Mouse (Mus musculus): Measurements from ENCODE around the gene Nus1. TPM values are rescaled to one million over a fixed set of nuclear protein-coding genes. Genes with fewer than 3 reads are reported as not detected.
A peak's percentile ranks its signal among the peaks of the same experiment; 100 is the strongest.

The Nus1 gene
- polyA plus RNA-seq, 1 experiment from 2014 or later: 9.0 TPM

DNA sequence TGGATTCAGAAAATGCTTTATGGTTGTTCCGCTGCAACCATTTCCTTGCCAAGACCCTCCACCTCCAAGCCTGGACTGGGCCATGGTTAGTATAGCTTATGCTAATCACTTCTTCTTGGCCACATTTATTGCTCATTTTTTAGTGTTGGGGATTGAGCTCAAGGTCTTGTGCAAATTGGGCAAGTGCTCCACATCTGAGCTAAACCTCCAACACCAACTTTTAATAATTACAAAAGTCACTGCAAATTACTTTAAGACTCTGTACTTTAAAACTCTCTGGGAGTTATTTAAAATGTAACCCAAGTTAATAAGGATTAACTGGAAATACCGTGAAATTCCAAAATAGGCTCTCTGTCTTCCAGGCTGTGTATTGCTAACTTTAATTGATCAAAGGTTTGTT lies 9.8 kb upstream of the Nus1 start:
- H3K4me2 ChIP-seq (replicated peaks; ENCODE audit: low read depth, low read length): no peak overlapping the region
- no peaks in the 10 kb centered on the region for H3K4me1 ChIP-seq (ENCODE audit: insufficient read depth, low read depth, low read length)
- H3K9me3 ChIP-seq (ENCODE audit: low read length): no peaks in the 10 kb centered on the region
- no peaks in the 10 kb centered on the region for H3K27me3 ChIP-seq (replicated peaks; ENCODE audit: insufficient read depth, low read length)
- ATAC-seq (no peak), DNase-seq (ENCODE audit: low spot score) (no peak)
- no peak overlapping the region for H3K27ac ChIP-seq (ENCODE audit: low read length)
- H3K36me3 ChIP-seq (ENCODE audit: insufficient read depth, low read length): no peaks in the 10 kb centered on the region
- H3K4me3 ChIP-seq (ENCODE audit: low read depth, low read length): no peak overlapping the region
- TF ChIP-seq CTCF (IDR thresholded peaks at IDR 0.05): no peak
- no peak overlapping the region for H3K9ac ChIP-seq (replicated peaks; ENCODE audit: low read depth)
- 93% methylated on average over 2 of the region's 2 CpGs for WGBS

DNA sequence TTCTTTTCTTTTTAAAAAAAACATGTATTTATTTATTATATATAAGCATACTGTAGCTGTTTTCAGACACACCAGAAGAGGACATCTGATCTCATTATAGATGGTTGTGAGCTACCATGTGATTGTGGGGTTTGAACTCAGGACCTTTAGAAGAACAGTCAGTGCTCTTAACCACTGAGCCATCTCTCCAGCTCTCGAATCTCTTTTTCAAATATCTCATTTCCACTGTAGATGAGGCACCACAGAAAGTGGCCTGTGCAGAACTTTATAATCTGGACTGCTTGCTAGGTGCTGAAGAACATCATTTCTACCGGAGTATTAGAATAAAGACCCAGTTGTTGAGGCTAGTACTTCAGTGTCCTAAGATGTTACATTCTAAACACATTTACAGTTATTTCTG lies 2.3 kb upstream of the Nus1 start:
- DNase-seq (ENCODE audit: low spot score): no peak
- TF ChIP-seq EP300 (IDR thresholded peaks at IDR 0.05) (no peak), CTCF (IDR thresholded peaks at IDR 0.05) (no peak)
- Histone ChIP-seq H3K27me3 (replicated peaks; ENCODE audit: insufficient read depth, low read length) (no peaks in the 10 kb centered on the region), H3K4me2 (replicated peaks; ENCODE audit: low read depth, low read length) (no peak overlapping the region), H3K36me3 (ENCODE audit: insufficient read depth, low read length) (no peaks in the 10 kb centered on the region), H3K4me1 (ENCODE audit: insufficient read depth, low read depth, low read length) (peaks cover 3% of the 10 kb centered on the region; the same call in 1 of the 2 replicates), H3K9ac (replicated peaks; ENCODE audit: low read depth) (no peak overlapping the region), H3K9me3 (ENCODE audit: low read length) (no peaks in the 10 kb centered on the region), H3K27ac (ENCODE audit: low read length) (no peak overlapping the region), H3K4me3 (ENCODE audit: low read depth, low read length) (no peak overlapping the region)
- no peak for ATAC-seq
- WGBS: 85% methylated on average over 2 of the region's 2 CpGs

DNA sequence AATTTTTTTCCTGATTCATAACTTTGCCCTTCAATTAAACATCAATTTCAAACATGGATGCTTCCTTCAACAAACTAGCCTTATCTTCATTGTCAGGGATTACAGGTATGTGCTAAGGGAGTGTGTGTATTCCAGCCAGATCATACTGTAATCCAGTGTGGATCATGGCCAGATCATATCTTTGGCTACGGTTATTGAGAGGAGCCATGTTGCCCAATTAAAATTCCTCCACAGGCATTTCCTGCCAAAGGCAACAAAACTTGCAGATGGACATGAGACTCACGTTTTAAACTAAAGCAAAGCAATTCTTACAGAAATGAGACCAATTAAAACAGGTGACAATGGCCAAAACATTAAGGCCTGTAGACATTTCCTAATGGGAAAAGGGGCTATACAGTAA lies 889 bp upstream of the Nus1 start:
- Histone ChIP-seq H3K4me3 (ENCODE audit: low read depth, low read length) (peak overlapping the region; percentile 94; the same call in 1 of the 2 replicates), H3K27me3 (replicated peaks; ENCODE audit: insufficient read depth, low read length) (no peaks in the 10 kb centered on the region), H3K4me2 (replicated peaks; ENCODE audit: low read depth, low read length) (peak overlapping the region; percentile 68), H3K9me3 (ENCODE audit: low read length) (no peaks in the 10 kb centered on the region), H3K9ac (replicated peaks; ENCODE audit: low read depth) (0 out of 2 replicates have a peak overlapping the region, but pooled peaks have one; percentile 12), H3K36me3 (ENCODE audit: insufficient read depth, low read length) (no peaks in the 10 kb centered on the region), H3K27ac (ENCODE audit: low read length) (peak overlapping the region; percentile 57; the same call in 1 of the 2 replicates), H3K4me1 (ENCODE audit: insufficient read depth, low read depth, low read length) (peaks cover 6% of the 10 kb centered on the region; the same call in 1 of the 2 replicates)
- ATAC-seq: no peak
- no peak for TF ChIP-seq CTCF (IDR thresholded peaks at IDR 0.05)
- TF ChIP-seq EP300 (IDR thresholded peaks at IDR 0.05): no peak
- 16% methylated on average over 2 of the region's 2 CpGs for WGBS
- peak; percentile 23 for DNase-seq (ENCODE audit: low spot score)

DNA sequence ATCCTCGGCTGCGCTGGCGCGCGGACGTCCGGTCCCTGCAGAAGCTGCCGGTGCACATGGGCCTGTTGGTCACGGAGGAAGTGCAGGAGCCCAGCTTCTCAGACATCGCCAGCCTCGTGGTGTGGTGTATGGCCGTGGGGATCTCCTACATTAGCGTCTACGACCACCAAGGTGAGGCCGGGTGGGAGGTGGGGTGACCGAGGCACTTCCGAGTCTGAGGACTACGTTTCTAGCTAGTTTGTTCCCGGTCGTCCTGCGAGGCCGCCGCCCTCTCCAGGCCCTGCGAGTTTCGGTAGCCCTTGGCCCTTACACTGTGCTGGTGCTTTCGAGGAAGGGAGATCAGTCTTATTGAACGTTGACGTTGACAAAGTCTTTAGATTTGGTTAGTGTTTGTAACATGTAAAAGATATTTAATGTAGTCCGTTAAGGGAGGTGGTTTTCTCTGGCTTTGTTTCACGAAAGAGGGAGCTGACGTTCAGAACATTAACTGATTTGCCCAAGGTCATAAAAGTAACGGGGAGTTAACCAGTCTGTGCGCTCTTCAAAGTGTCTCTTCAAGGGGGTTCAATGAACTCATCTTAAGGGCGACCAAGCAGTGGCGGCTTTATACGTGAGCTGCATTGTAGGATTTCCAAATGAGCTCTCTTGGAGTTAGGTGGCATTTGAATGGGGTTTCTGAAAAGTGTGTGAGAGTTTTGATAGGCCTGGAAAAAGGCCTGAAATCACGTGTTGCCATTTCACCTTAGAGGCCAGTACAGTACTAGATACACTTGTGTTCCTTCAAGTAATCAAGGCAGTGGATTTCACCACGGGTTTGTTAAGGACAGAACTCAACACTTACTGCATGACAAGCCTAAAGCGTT lies 882 bp downstream of the Nus1 start:
- no peaks in the 10 kb centered on the region for H3K27me3 ChIP-seq (replicated peaks; ENCODE audit: insufficient read depth, low read length)
- H3K4me3 ChIP-seq (ENCODE audit: low read depth, low read length): peak overlapping the region; percentile 94
- H3K9ac ChIP-seq (replicated peaks; ENCODE audit: low read depth): peak overlapping the region; percentile 87
- peak overlapping the region; percentile 74 for H3K4me2 ChIP-seq (replicated peaks; ENCODE audit: low read depth, low read length)
- no peaks in the 10 kb centered on the region for H3K36me3 ChIP-seq (ENCODE audit: insufficient read depth, low read length)
- WGBS: under 1% methylated on average over 39 of the region's 39 CpGs
- TF ChIP-seq CTCF (IDR thresholded peaks at IDR 0.05) (no peak), EP300 (IDR thresholded peaks at IDR 0.05) (no peak)
- H3K4me1 ChIP-seq (ENCODE audit: insufficient read depth, low read depth, low read length): peaks cover 6% of the 10 kb centered on the region; the same call in 1 of the 2 replicates
- DNase-seq (ENCODE audit: low spot score) (peak; percentile 21), ATAC-seq (peak; percentile 20)
- H3K27ac ChIP-seq (ENCODE audit: low read length): peak overlapping the region; percentile 96
- no peaks in the 10 kb centered on the region for H3K9me3 ChIP-seq (ENCODE audit: low read length)

DNA sequence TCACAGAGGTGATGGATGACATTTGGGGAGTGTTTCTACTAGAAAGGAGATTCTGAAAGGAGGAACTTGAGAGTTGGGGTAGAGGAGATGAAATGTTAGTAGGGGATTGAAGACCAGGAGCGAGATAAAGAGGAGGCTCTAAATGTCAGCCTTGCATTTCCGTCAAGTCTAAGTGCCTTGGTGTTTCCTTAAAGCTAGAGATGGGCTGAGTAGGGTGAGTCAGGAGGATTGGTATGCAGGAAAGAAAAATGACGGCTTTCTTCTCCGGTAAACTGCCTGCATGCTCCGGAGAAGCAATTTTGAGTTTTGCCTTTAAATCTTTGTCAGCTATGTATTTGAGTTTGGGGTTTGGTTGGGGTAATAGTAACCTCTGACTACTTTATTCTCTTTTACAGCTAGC lies 1.6 kb downstream of the Nus1 start:
- H3K9me3 ChIP-seq (ENCODE audit: low read length): no peaks in the 10 kb centered on the region
- no peaks in the 10 kb centered on the region for H3K36me3 ChIP-seq (ENCODE audit: insufficient read depth, low read length)
- peak overlapping the region; percentile 96 for H3K27ac ChIP-seq (ENCODE audit: low read length)
- DNase-seq (ENCODE audit: low spot score) (peak; percentile 50), ATAC-seq (no peak)
- no peaks in the 10 kb centered on the region for H3K27me3 ChIP-seq (replicated peaks; ENCODE audit: insufficient read depth, low read length)
- 19% methylated on average over 5 of the region's 5 CpGs for WGBS
- TF ChIP-seq CTCF (IDR thresholded peaks at IDR 0.05) (no peak), EP300 (IDR thresholded peaks at IDR 0.05) (no peak)
- peak overlapping the region; percentile 87 for H3K9ac ChIP-seq (replicated peaks; ENCODE audit: low read depth)
- H3K4me3 ChIP-seq (ENCODE audit: low read depth, low read length): peak overlapping the region; percentile 94
- H3K4me1 ChIP-seq (ENCODE audit: insufficient read depth, low read depth, low read length): peaks cover 6% of the 10 kb centered on the region; the same call in 1 of the 2 replicates
- H3K4me2 ChIP-seq (replicated peaks; ENCODE audit: low read depth, low read length): peak overlapping the region; percentile 74

DNA sequence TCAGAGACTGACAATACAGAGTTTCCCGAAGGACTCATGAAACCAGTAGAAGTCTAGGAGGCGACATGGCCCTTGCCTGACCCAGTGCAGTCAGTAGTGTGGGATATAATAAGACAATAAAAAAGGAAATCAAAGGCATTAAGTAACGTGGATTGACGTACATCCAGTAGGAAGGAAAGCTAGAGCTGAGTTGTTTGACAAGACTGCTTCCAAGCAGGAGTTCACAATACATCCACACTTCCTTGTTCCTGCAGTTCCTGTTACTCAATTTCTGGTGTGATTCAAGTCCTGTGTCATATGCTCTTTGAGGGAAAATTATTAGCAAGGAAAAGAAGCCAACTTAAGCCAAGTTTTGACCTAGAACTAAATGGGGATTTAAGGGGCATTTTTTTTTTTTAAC lies 2.1 kb downstream of the Nus1 start:
- peak; percentile 84 for TF ChIP-seq EP300 (IDR thresholded peaks at IDR 0.05)
- TF ChIP-seq CTCF (IDR thresholded peaks at IDR 0.05): no peak
- no peaks in the 10 kb centered on the region for H3K27me3 ChIP-seq (replicated peaks; ENCODE audit: insufficient read depth, low read length)
- WGBS: 47% methylated on average over 4 of the region's 4 CpGs
- no peaks in the 10 kb centered on the region for H3K36me3 ChIP-seq (ENCODE audit: insufficient read depth, low read length)
- H3K4me3 ChIP-seq (ENCODE audit: low read depth, low read length): peak overlapping the region; percentile 94; the same call in 1 of the 2 replicates
- H3K9ac ChIP-seq (replicated peaks; ENCODE audit: low read depth): no peak overlapping the region; the same call in 1 of the 2 replicates
- no peaks in the 10 kb centered on the region for H3K9me3 ChIP-seq (ENCODE audit: low read length)
- peak overlapping the region; percentile 96 for H3K27ac ChIP-seq (ENCODE audit: low read length)
- peak overlapping the region; percentile 74 for H3K4me2 ChIP-seq (replicated peaks; ENCODE audit: low read depth, low read length)
- DNase-seq (ENCODE audit: low spot score) (peak; percentile 90), ATAC-seq (peak; percentile 1; the same call in 1 of the 2 replicates)
- peaks cover 6% of the 10 kb centered on the region; the same call in 1 of the 2 replicates for H3K4me1 ChIP-seq (ENCODE audit: insufficient read depth, low read depth, low read length)
